In genomic region chr16:10379531-10379930, GRCm38 (mm10) we compare ENCODE assay signal across 29 mouse cellular contexts. TPM values are rescaled to one million over a fixed set of nuclear protein-coding genes. Genes with fewer than 3 reads are reported as not detected.
DNase-seq lines count a peak whose midpoint lies in the region; ATAC-seq lines count a peak whose summit lies in the region.
"Had no signal": no experiment of that assay in that cellular context is flagged by ENCODE, and none has a peak within 500 bp of the region (broad histone marks: within the 10 kb centered on the region; RNA-seq: fewer than 3 reads in every experiment).

No protein-coding gene starts in this region.

- H3K4me1 ChIP-seq in limb, embryonic 13.5 days: peaks cover 2% of the 10 kb centered on the region

- H3K4me2 ChIP-seq in limb, embryonic 13.5 days (replicated peaks): no peak overlapping the region
- H3K4me2 ChIP-seq: heart, embryonic 13.5 days; hindbrain, embryonic 15.5 days had no signal

- peak; percentile 92 for ATAC-seq in frontal cortex, adult (ENCODE audit: low TSS enrichment)
- ATAC-seq in limb, embryonic 13.5 days (ENCODE audit: low FRiP score, low read depth): 0 out of 2 replicates have a peak, but pooled peaks have one; percentile 26
- ATAC-seq: activated CD4-positive, CD25-positive, alpha-beta regulatory T cell, adult 4 months; inflammation-experienced regulatory T-cells, adult 6 months had no signal

- DNase-seq in frontal cortex, postnatal 10 days (ENCODE audit: low spot score in 2 of 2): no peak
- peak; percentile 43 to 70 for DNase-seq in left cerebral cortex, postnatal 14 days (ENCODE audit: low spot score in 2 of 2)
- DNase-seq in left cerebral cortex, postnatal 4 days: no peak
- DNase-seq in brain, adult 2 months (ENCODE audit: low read depth, low spot score): peak; percentile 80
- DNase-seq in lung, postnatal 14 days: no peak
- no peak for DNase-seq in Muller cell, postnatal 12 days (ENCODE audit: inconsistent ontology term)
- DNase-seq: adrenal gland, adult 2 months; adrenal gland, postnatal 36 days; B cell, adult 2 months; cerebellum, adult 2 months; cerebellum, postnatal 14 days; gastrocnemius, adult 2 months; gastrocnemius, postnatal 36 days; heart, adult 2 months; heart, postnatal 10 days; kidney, adult 11 months; kidney, postnatal 25 days; liver; lung, adult 2 months; lung, postnatal 10 days; midbrain, embryonic 14.5 days had no signal

- no peak overlapping the region for H3K9ac ChIP-seq in limb, embryonic 13.5 days
- H3K9ac ChIP-seq: heart, embryonic 13.5 days; hindbrain, embryonic 15.5 days; liver, embryonic 14.5 days had no signal

- H3K4me3 ChIP-seq in limb, embryonic 13.5 days: no peak overlapping the region
- H3K4me3 ChIP-seq: gastrocnemius, adult 2 months; heart, adult 2 months; heart, embryonic 13.5 days; hindbrain, embryonic 15.5 days had no signal

- intact Hi-C loops in left cerebral cortex, postnatal 14 days (cut with DNase I): no loop called here
- intact Hi-C loops in left cerebral cortex, postnatal 4 days (cut with DNase I): no loop called here

- no peaks in the 10 kb centered on the region for H3K9me3 ChIP-seq in limb, embryonic 13.5 days
- H3K9me3 ChIP-seq: heart, embryonic 13.5 days; hindbrain, embryonic 15.5 days had no signal

- no peaks in the 10 kb centered on the region for H3K36me3 ChIP-seq in limb, embryonic 13.5 days
- H3K36me3 ChIP-seq: heart, embryonic 13.5 days; hindbrain, embryonic 15.5 days had no signal

- H3K27me3 ChIP-seq in limb, embryonic 13.5 days: peaks cover 13% of the 10 kb centered on the region; the same call in 1 of the 2 replicates
- H3K27me3 ChIP-seq: hindbrain, embryonic 15.5 days had no signal

- WGBS in limb, embryonic 13.5 days: 41% methylated on average over 2 of the region's 2 CpGs

- H3K27ac ChIP-seq in limb, embryonic 13.5 days: no peak overlapping the region
- H3K27ac ChIP-seq: gastrocnemius, adult 2 months; heart, adult 2 months; heart, embryonic 13.5 days; hindbrain, embryonic 15.5 days; liver, embryonic 14.5 days had no signal

RNA-seq across cellular contexts. Expression of gene Tekt5, which starts 15.8 kb away (rescaled TPM):
- total RNA-seq in left cerebral cortex, postnatal 14 days (2021): 1 to 10 TPM; 4.1 to 6.5 TPM
- 1 to 10 TPM; 4.1 to 5.2 TPM for total RNA-seq in left cerebral cortex, postnatal 4 days (2021)
- polyA plus RNA-seq in limb, embryonic 13.5 days (2015; fragmentation: Nextera tagmentation; extraction: Ambion mirVana): 0.15 and 0.34 TPM in 2 replicates
- total RNA-seq: adrenal gland, adult 2 months; adrenal gland, postnatal 36 days; gastrocnemius, adult 2 months; gastrocnemius, postnatal 36 days; heart, adult 2 months; hematopoietic stem cell, adult 5-6 weeks had no signal
- polyA plus RNA-seq: activated CD4-positive, CD25-positive, alpha-beta regulatory T cell, adult 4 months; adrenal gland, adult 2 months; inflammation-experienced regulatory T-cells, adult 6 months had no signal

RNA-seq across cellular contexts. Expression of gene Nubp1, which starts 32.2 kb away (rescaled TPM):
- total RNA-seq in left cerebral cortex, postnatal 14 days (2021): 10 to 100 TPM; 17.2 to 17.8 TPM
- total RNA-seq in left cerebral cortex, postnatal 4 days (2021): 10 to 100 TPM; 21.3 to 22.3 TPM
- polyA plus RNA-seq in limb, embryonic 13.5 days (2015; fragmentation: Nextera tagmentation; extraction: Ambion mirVana): 60.0 and 64.0 TPM in 2 replicates

Comparison
In these comparisons a context has a peak if more than half of its experiments do, and no peak if none do; other contexts are left out.
1. DNase-seq: peak in left cerebral cortex, postnatal 14 days (2 of 2) and brain, adult 2 months (single experiment); none in frontal cortex, postnatal 10 days (0 of 2), left cerebral cortex, postnatal 4 days (single experiment), lung, postnatal 14 days (single experiment) and Muller cell, postnatal 12 days (single experiment).